Mouse (Mus musculus) lung, adult 2 months (tissue): Measurements from ENCODE around the gene Zmat3.

Source experiments
- CTCF ChIP-seq: fragments of 200-500 bp; IDR thresholded peaks from 2 replicates; pipeline ENCODE4 v1.5.1; 2011; ENCODE audit warnings: mild to moderate bottlenecking, low read length, control low read depth; ENCODE audit not compliant: insufficient read depth
- POLR2A ChIP-seq: fragments of 200-500 bp; IDR thresholded peaks from 2 replicates; pipeline ENCODE4 v1.6.1; 2011; ENCODE audit warnings: low read depth, mild to moderate bottlenecking, control low read depth, low read length, borderline replicate concordance; ENCODE audit errors: extremely low read depth

- no peak for TF ChIP-seq POLR2A
- TF ChIP-seq CTCF, result no peak
Measured at GRCm38 (mm10) chr3:32361221-32361620, 4.6 kb downstream of the Zmat3 start.
